In genomic region chr1:154491071-154491470, GRCm38 (mm10) we compare ENCODE assay signal across 21 mouse cellular contexts.
DNase-seq lines count a peak whose midpoint lies in the region; ATAC-seq lines count a peak whose summit lies in the region.
"Had no signal": no experiment of that assay in that cellular context is flagged by ENCODE, and none has a peak within 500 bp of the region (broad histone marks: within the 10 kb centered on the region; RNA-seq: fewer than 3 reads in every experiment).

No protein-coding gene starts in this region.

- H3K4me2 ChIP-seq in forebrain, embryonic 16.5 days (ENCODE audit: low read length) = no peak overlapping the region
- no peak overlapping the region for H3K4me2 ChIP-seq in forebrain, embryonic 12.5 days
- H3K4me2 ChIP-seq: kidney, embryonic 15.5 days; limb, embryonic 12.5 days; liver, embryonic 12.5 days; midbrain, embryonic 13.5 days had no signal

- H3K9ac ChIP-seq in forebrain, embryonic 16.5 days (replicated peaks; ENCODE audit: low read depth, low read length) = no peak overlapping the region
- H3K9ac ChIP-seq in forebrain, embryonic 12.5 days = no peak overlapping the region
- H3K9ac ChIP-seq: kidney, embryonic 15.5 days; limb, embryonic 12.5 days; liver, embryonic 12.5 days; midbrain, embryonic 13.5 days had no signal

- intact Hi-C loops in left cerebral cortex, postnatal 14 days (cut with DNase I) = no loop called here
- intact Hi-C loops in left cerebral cortex, postnatal 36 days (cut with DNase I) = no loop called here

- ATAC-seq in forebrain, embryonic 16.5 days = peak; percentile 43; the same call in 1 of the 2 replicates
- ATAC-seq in forebrain, embryonic 12.5 days (ENCODE audit: low FRiP score) = no peak
- ATAC-seq: hindbrain, embryonic 16.5 days; liver, embryonic 12.5 days; midbrain, embryonic 13.5 days had no signal

- H3K4me3 ChIP-seq in forebrain, embryonic 16.5 days (replicated peaks; ENCODE audit: low read length) = no peak overlapping the region
- H3K4me3 ChIP-seq in forebrain, embryonic 12.5 days (replicated peaks) = no peak overlapping the region
- H3K4me3 ChIP-seq: erythroblast, embryonic 14.5 days; heart, embryonic 10.5 days; kidney, embryonic 15.5 days; limb, embryonic 12.5 days; liver, embryonic 12.5 days; midbrain, embryonic 13.5 days had no signal

- H3K9me3 ChIP-seq in forebrain, embryonic 16.5 days (ENCODE audit: control insufficient read depth, low read length) = no peaks in the 10 kb centered on the region
- no peaks in the 10 kb centered on the region for H3K9me3 ChIP-seq in forebrain, embryonic 12.5 days
- H3K9me3 ChIP-seq: heart, embryonic 10.5 days; kidney, embryonic 15.5 days; limb, embryonic 12.5 days; liver, embryonic 12.5 days; midbrain, embryonic 13.5 days had no signal

- peak; percentile 71 to 78 for DNase-seq in cerebellum, postnatal 10 days
- DNase-seq in cerebellum, adult 11 months = no peak
- DNase-seq in left cerebral cortex, postnatal 14 days (ENCODE audit: low spot score in 2 of 2) = peak; percentile 28 to 52
- no peak for DNase-seq in left cerebral cortex, postnatal 36 days (ENCODE audit: low spot score in 2 of 2)
- peak; percentile 23 for DNase-seq in right cerebral cortex, postnatal 4 days
- DNase-seq in right cerebral cortex, postnatal 25 days = no peak
- DNase-seq: gastrocnemius, postnatal 10 days; kidney, adult 11 months; kidney, postnatal 36 days; layer of hippocampus, postnatal 36 days; lung, adult 18-20 months; thymus, postnatal 14 days had no signal

- no peaks in the 10 kb centered on the region for H3K27me3 ChIP-seq in forebrain, embryonic 16.5 days (replicated peaks; ENCODE audit: control insufficient read depth, insufficient read depth, low read length)
- no peaks in the 10 kb centered on the region for H3K27me3 ChIP-seq in forebrain, embryonic 12.5 days
- H3K27me3 ChIP-seq: kidney, embryonic 15.5 days; limb, embryonic 12.5 days; liver, embryonic 12.5 days; midbrain, embryonic 13.5 days had no signal

- H3K27ac ChIP-seq in forebrain, embryonic 16.5 days (ENCODE audit: low read length) = no peak overlapping the region
- no peak overlapping the region for H3K27ac ChIP-seq in forebrain, embryonic 12.5 days
- H3K27ac ChIP-seq: heart, embryonic 10.5 days; kidney, embryonic 15.5 days; limb, embryonic 12.5 days; liver, embryonic 12.5 days; midbrain, embryonic 13.5 days had no signal

- H3K4me1 ChIP-seq in forebrain, embryonic 16.5 days (replicated peaks; ENCODE audit: control insufficient read depth, insufficient read depth, low read length) = no peaks in the 10 kb centered on the region
- no peaks in the 10 kb centered on the region for H3K4me1 ChIP-seq in forebrain, embryonic 12.5 days
- H3K4me1 ChIP-seq: heart, embryonic 10.5 days; limb, embryonic 12.5 days; liver, embryonic 12.5 days; midbrain, embryonic 13.5 days had no signal

- 50% methylated on average over 6 of the region's 6 CpGs for WGBS in forebrain, embryonic 16.5 days
- 68% methylated on average over 6 of the region's 6 CpGs for WGBS in forebrain, embryonic 12.5 days

- no peaks in the 10 kb centered on the region for H3K36me3 ChIP-seq in forebrain, embryonic 16.5 days (ENCODE audit: control insufficient read depth, insufficient read depth)
- H3K36me3 ChIP-seq in forebrain, embryonic 12.5 days (replicated peaks) = no peaks in the 10 kb centered on the region
- H3K36me3 ChIP-seq: heart, embryonic 10.5 days; kidney, embryonic 15.5 days; limb, embryonic 12.5 days; liver, embryonic 12.5 days; midbrain, embryonic 13.5 days had no signal

Comparison
In these comparisons a context has a peak if more than half of its experiments do, and no peak if none do; other contexts are left out.
1. DNase-seq: peak in cerebellum, postnatal 10 days (2 of 2), left cerebral cortex, postnatal 14 days (2 of 2) and right cerebral cortex, postnatal 4 days (single experiment); none in cerebellum, adult 11 months (single experiment), left cerebral cortex, postnatal 36 days (0 of 2) and right cerebral cortex, postnatal 25 days (single experiment).